Mouse (Mus musculus): Measurements from ENCODE around the gene Smc1b. TPM values are rescaled to one million over a fixed set of nuclear protein-coding genes. Genes with fewer than 3 reads are reported as not detected.

The Smc1b gene
- polyA plus RNA-seq, 1 experiment = 0.06 TPM

DNA sequence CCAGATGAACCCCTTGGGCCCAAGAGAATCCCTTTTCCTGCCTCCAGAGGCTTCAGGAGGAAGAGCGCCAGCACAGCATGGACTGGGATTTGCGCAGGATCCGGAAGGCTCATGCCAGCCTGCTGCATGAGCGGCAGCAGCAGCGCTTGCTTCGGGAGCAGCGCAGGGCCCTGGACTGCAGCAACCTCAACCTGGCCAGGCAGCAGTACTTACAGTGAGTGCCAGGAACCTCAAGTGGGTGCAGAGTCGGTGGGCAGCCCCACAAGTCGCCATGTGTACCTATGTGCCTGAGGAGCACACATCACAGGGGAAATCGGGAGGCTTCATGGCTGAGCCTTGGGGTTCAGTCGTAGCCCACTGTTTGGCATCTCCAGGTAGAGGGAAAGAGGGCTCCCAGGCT is 11.4 kb upstream of the Smc1b start:
- H3K27ac ChIP-seq (ENCODE audit: insufficient read depth, low read length) = no peak overlapping the region
- no peaks in the 10 kb centered on the region for H3K4me1 ChIP-seq (ENCODE audit: control insufficient read depth, insufficient read depth, low read length)
- TF ChIP-seq POLR2A (IDR thresholded peaks at IDR 0.05; ENCODE audit: extremely low read depth, insufficient read depth, low read length) = no peak
- no peak for TF ChIP-seq CTCF (IDR thresholded peaks at IDR 0.05; ENCODE audit: extremely low read depth, insufficient read depth, low read length)
- no peak overlapping the region for H3K4me3 ChIP-seq (ENCODE audit: insufficient read depth, low read length)

DNA sequence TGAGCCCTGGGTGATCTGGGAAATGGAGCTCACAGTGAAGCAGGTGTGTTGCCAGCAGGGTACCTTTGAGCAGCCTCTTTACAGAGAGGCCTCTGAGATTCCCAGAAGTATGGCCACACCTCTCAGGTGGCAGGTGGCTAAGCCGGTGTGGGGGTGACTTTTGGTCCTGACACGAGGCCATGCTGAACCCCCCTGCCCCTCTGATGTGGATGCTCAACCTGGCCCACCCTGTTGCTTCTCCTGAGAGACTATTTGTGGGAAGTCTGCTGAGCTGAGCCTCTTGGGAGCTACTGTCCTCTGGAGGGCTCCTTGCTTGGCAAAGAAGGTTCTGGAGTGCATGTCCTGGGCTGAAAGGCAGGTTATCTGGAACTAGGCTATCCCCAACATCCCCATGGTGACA is 10.7 kb upstream of the Smc1b start:
- no peaks in the 10 kb centered on the region for H3K4me1 ChIP-seq (ENCODE audit: control insufficient read depth, insufficient read depth, low read length)
- no peak overlapping the region for H3K27ac ChIP-seq (ENCODE audit: insufficient read depth, low read length)
- H3K4me3 ChIP-seq (ENCODE audit: insufficient read depth, low read length) = no peak overlapping the region
- TF ChIP-seq CTCF (IDR thresholded peaks at IDR 0.05; ENCODE audit: extremely low read depth, insufficient read depth, low read length) (no peak), POLR2A (IDR thresholded peaks at IDR 0.05; ENCODE audit: extremely low read depth, insufficient read depth, low read length) (no peak)

DNA sequence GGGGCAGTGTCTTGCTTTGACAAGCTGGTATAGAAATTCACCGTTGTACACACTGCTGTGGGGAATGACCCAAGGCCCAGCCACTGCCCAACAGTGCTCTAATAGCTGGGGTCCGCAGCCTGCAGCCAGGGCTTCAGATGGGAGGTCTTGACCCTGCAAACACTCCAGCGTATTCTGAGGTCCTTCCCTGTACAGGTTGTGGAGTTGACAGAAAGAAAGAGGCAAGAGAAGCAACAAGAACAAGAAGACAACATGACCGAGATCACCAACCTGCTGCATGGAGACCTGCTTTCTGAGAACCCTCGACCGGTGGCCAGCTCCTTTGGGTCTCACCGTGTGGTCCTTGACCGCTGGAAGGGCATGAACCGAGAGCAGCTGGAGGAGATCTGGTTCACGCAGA is 9.5 kb upstream of the Smc1b start:
- Histone ChIP-seq H3K4me3 (ENCODE audit: insufficient read depth, low read length) (no peak overlapping the region), H3K27ac (ENCODE audit: insufficient read depth, low read length) (no peak overlapping the region), H3K4me1 (ENCODE audit: control insufficient read depth, insufficient read depth, low read length) (no peaks in the 10 kb centered on the region)
- TF ChIP-seq POLR2A (IDR thresholded peaks at IDR 0.05; ENCODE audit: extremely low read depth, insufficient read depth, low read length) (no peak), CTCF (IDR thresholded peaks at IDR 0.05; ENCODE audit: extremely low read depth, insufficient read depth, low read length) (no peak)

DNA sequence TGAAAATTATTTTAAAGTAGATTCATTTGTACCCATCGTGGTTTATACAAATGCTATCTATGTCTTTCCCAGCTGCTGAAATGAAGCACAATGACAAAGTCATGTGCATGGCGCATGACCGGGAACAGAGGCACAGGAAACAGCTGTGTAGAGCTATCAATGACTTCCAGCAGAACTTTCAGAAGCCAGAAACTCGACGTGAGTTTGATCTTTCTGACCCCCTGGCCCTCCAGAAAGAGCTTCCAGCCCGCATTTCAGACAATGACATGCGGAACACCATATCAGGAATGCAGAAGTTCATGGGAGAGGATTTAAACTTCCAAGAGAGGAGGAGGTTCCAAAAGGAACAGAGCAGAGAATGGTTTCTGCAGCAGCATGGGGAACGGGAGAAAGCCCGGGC is 3.4 kb upstream of the Smc1b start:
- Histone ChIP-seq H3K4me1 (ENCODE audit: control insufficient read depth, insufficient read depth, low read length) (0 out of 2 replicates have a peak, but pooled peaks cover 2% of the 10 kb centered on the region), H3K4me3 (ENCODE audit: insufficient read depth, low read length) (no peak overlapping the region), H3K27ac (ENCODE audit: insufficient read depth, low read length) (no peak overlapping the region)
- TF ChIP-seq CTCF (IDR thresholded peaks at IDR 0.05; ENCODE audit: extremely low read depth, insufficient read depth, low read length) (no peak), POLR2A (IDR thresholded peaks at IDR 0.05; ENCODE audit: extremely low read depth, insufficient read depth, low read length) (no peak)

DNA sequence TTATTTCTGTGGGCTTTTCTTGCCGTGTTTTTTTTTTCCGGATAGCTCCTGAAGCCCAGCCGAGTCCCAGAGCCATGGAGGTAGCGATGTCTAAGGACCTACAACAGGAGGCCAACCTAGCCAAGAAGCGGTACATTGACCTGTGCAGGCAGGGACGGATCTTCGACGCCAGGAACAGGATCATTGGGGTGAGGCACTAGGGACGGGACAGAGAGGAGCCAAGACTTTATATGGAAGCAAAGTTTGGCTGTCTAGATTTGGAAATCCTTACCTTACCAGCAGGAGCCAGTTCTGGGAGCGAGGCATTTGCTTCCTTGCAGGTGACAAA is 393 bp upstream of the Smc1b start:
- TF ChIP-seq POLR2A (IDR thresholded peaks at IDR 0.05; ENCODE audit: extremely low read depth, insufficient read depth, low read length) = no peak
- TF ChIP-seq CTCF (IDR thresholded peaks at IDR 0.05; ENCODE audit: extremely low read depth, insufficient read depth, low read length) = no peak
- Histone ChIP-seq H3K4me3 (ENCODE audit: insufficient read depth, low read length) (peak overlapping the region; percentile 35), H3K27ac (ENCODE audit: insufficient read depth, low read length) (no peak overlapping the region), H3K4me1 (ENCODE audit: control insufficient read depth, insufficient read depth, low read length) (0 out of 2 replicates have a peak, but pooled peaks cover 2% of the 10 kb centered on the region)

DNA sequence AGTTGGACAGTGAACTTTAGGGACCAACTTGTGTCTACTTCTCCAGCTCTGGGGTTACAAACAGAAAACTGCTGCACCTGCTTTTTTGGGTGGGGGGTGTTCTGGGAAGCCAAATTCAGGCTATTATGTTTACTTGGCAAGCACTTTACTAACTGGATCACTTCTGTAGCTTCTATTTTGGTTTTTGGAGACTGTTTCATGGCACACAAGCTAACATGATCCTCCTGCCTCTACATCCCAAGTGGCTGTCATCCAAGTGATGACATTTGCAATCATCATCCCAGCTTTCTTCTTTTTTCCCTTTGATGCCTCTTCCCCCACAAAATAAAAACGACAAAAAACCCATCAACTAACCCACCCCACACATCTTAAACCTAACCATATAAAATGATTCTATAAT is 46.1 kb downstream of the Smc1b start:
- Histone ChIP-seq H3K27ac (ENCODE audit: insufficient read depth, low read length) (no peak overlapping the region), H3K4me1 (ENCODE audit: control insufficient read depth, insufficient read depth, low read length) (no peaks in the 10 kb centered on the region), H3K4me3 (ENCODE audit: insufficient read depth, low read length) (no peak overlapping the region)
- TF ChIP-seq CTCF (IDR thresholded peaks at IDR 0.05; ENCODE audit: extremely low read depth, insufficient read depth, low read length) (no peak), POLR2A (IDR thresholded peaks at IDR 0.05; ENCODE audit: extremely low read depth, insufficient read depth, low read length) (no peak)

DNA sequence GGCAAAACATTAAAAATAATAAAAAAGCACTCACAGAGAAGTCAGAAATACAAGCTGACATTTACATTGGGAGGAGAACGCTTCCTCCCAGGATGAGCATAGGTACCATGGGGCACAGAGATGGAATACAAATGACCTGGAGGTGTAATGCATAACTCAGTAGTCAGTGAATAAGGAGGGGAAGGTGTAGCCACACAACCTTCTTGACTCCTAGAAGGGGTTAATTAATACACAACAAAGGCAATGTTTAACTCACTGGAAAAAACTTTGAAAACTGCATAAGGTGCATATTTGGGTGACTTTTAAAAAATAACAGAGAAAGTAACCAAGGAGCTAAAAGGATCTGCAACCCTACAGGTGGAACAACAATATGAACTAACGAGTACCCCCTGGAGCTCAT is 59.1 kb downstream of the Smc1b start:
- Histone ChIP-seq H3K4me1 (ENCODE audit: control insufficient read depth, insufficient read depth, low read length) (no peaks in the 10 kb centered on the region), H3K27ac (ENCODE audit: insufficient read depth, low read length) (no peak overlapping the region), H3K4me3 (ENCODE audit: insufficient read depth, low read length) (no peak overlapping the region)
- TF ChIP-seq POLR2A (IDR thresholded peaks at IDR 0.05; ENCODE audit: extremely low read depth, insufficient read depth, low read length) (no peak), CTCF (IDR thresholded peaks at IDR 0.05; ENCODE audit: extremely low read depth, insufficient read depth, low read length) (no peak)

DNA sequence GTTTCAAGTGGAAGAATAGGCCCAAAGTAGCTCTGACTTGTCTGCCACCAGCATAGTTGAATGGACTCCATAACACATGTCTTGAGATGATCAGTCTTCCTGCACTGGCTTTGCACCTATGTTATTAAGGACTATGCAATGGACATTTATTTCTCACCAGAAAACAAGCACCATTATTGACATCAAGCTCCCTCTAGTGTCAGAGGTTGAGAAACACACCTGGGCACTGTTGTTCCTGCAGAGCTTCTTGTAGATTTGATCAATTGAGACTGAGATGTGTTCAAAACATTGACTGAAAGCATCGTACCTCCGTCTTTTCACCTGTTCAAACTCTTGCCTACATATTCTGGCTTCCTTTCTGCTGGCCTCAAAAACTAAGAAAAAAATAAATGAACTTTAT is 61.2 kb downstream of the Smc1b start:
- Histone ChIP-seq H3K27ac (ENCODE audit: insufficient read depth, low read length) (no peak overlapping the region), H3K4me3 (ENCODE audit: insufficient read depth, low read length) (no peak overlapping the region)

DNA sequence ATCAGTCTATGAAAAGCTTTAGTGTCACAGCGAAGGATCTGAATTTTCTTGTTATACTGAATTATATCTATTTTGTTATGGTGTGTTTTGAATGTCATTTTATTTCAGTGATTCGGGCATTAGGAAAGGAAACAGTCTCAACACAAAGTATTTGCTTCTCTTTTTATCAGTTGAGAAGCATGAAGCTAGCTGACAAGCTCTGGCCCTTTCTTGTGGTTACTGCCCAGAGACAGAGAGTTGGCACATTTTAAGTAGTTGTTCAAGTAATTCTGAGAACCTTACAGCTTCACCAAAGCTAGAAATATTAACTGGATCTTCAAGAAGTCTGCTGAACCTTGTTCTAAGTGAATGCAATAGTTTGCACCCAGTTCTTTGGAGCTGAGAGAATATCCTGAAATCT is 68.3 kb downstream of the Smc1b start:
- Histone ChIP-seq H3K4me1 (ENCODE audit: control insufficient read depth, insufficient read depth, low read length) (no peaks in the 10 kb centered on the region), H3K27ac (ENCODE audit: insufficient read depth, low read length) (no peak overlapping the region), H3K4me3 (ENCODE audit: insufficient read depth, low read length) (no peak overlapping the region)
- TF ChIP-seq CTCF (IDR thresholded peaks at IDR 0.05; ENCODE audit: extremely low read depth, insufficient read depth, low read length) = no peak
- no peak for TF ChIP-seq POLR2A (IDR thresholded peaks at IDR 0.05; ENCODE audit: extremely low read depth, insufficient read depth, low read length)

More for the DNA sequence above, 61.2 kb downstream of the Smc1b start:
- TF ChIP-seq CTCF (IDR thresholded peaks at IDR 0.05; ENCODE audit: extremely low read depth, insufficient read depth, low read length) (peak; percentile 60; the same call in 1 of the 2 replicates), POLR2A (IDR thresholded peaks at IDR 0.05; ENCODE audit: extremely low read depth, insufficient read depth, low read length) (no peak)
- H3K4me1 ChIP-seq (ENCODE audit: control insufficient read depth, insufficient read depth, low read length) = no peaks in the 10 kb centered on the region

DNA sequence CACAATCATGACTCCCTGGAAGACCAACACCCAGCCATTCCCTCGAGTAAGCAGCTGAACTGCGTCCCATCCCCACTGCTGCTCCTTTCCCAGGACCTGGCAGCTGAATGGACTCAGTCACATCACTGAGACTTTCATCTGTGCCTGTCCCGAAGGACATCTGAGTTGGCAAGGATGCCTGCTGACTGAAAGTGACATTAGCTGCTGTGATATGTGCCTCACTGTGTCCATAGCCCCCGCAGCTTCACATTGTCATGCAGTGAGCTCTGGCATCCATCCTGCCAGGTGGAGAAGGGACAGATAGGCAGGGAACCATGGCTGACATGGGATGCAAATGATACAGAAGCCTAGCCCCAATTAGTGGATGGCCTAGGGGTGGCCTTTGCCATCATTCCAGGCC is 76.6 kb downstream of the Smc1b start:
- Histone ChIP-seq H3K4me1 (ENCODE audit: control insufficient read depth, insufficient read depth, low read length) (no peaks in the 10 kb centered on the region), H3K4me3 (ENCODE audit: insufficient read depth, low read length) (no peak overlapping the region), H3K27ac (ENCODE audit: insufficient read depth, low read length) (no peak overlapping the region)
- TF ChIP-seq POLR2A (IDR thresholded peaks at IDR 0.05; ENCODE audit: extremely low read depth, insufficient read depth, low read length) = no peak

DNA sequence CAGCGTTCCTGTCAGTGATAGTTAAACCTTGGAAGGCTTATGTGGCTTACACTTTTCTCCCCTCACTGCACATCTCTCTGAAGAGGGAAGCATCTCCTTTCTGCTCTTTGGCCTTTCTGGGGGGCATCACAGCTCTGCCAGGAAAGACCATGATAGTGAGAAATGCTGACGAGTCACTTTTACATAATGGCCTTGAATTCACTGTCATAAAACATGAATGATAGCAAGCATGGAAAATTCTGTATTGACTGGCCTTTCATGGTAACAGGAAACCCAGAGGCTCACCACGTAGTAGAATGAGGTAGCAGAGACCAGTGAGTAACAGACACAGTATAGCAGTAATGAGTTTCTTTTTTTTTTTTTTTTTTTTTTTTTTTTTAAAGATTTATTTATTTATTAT is 77.7 kb downstream of the Smc1b start:
- Histone ChIP-seq H3K4me1 (ENCODE audit: control insufficient read depth, insufficient read depth, low read length) (no peaks in the 10 kb centered on the region), H3K4me3 (ENCODE audit: insufficient read depth, low read length) (no peak overlapping the region), H3K27ac (ENCODE audit: insufficient read depth, low read length) (no peak overlapping the region)
- no peak for TF ChIP-seq POLR2A (IDR thresholded peaks at IDR 0.05; ENCODE audit: extremely low read depth, insufficient read depth, low read length)
